Mouse (Mus musculus): ENCODE measurements at regions not wholly inside any gene's neighbourhood (a gene's known extent, or its start where the extent isn't known, plus 50 kb on each side); places are given as distances from the start of the nearest gene placed in this dataset.

- TF ChIP-seq CHD2 (IDR thresholded peaks at IDR 0.05; ENCODE audit: low read depth, low read length) (no peak), MAFK (IDR thresholded peaks at IDR 0.05; ENCODE audit: insufficient read depth, low read depth, low read length) (no peak)
Observed at GRCm38 (mm10) chr17:75696729-75697103, 145.0 kb upstream of the Fam98a start.
